Mouse (Mus musculus) kidney, embryonic 14.5 days (tissue): ENCODE measurements around the gene Kcne2. TPM values are rescaled to one million over a fixed set of nuclear protein-coding genes. Genes with fewer than 3 reads are reported as not detected.

Source experiments
- ATAC-seq: fragments of 200-750 bp; cut with Nextera tagmentation; 2 replicates; pipeline ENCODE4 v1.8.0; 2017; ENCODE audit warnings: moderate number of reproducible peaks, mild to moderate bottlenecking, moderate TSS enrichment, moderate library complexity; ENCODE audit not compliant: low FRiP score, low TSS enrichment
- H3K27ac ChIP-seq: fragments of 300-500 bp; sonication (generic); 2 replicates; pipeline ENCODE4 v1.5.1; 2014; ENCODE audit warnings: low read depth, mild to moderate bottlenecking, low read length, moderate library complexity, mixed read lengths
- H3K27me3 ChIP-seq: fragments of 300-500 bp; sonication (generic); 2 replicates; pipeline ENCODE4 v1.6.1; 2014; ENCODE audit warnings: mild to moderate bottlenecking, low read length; ENCODE audit not compliant: control insufficient read depth, insufficient read depth
- H3K36me3 ChIP-seq: fragments of 300-500 bp; sonication (generic); 2 replicates; pipeline ENCODE4 v1.6.1; 2014; ENCODE audit warnings: low read length, mixed read lengths; ENCODE audit not compliant: control insufficient read depth, insufficient read depth
- H3K4me1 ChIP-seq: fragments of 300-500 bp; sonication (generic); 2 replicates; pipeline ENCODE4 v1.6.1; 2014; ENCODE audit warnings: low read length, mixed read lengths; ENCODE audit not compliant: control insufficient read depth, insufficient read depth
- H3K4me2 ChIP-seq: fragments of 300-500 bp; sonication (generic); replicated peaks from 2 replicates; pipeline ENCODE4 v1.6.1; 2014; ENCODE audit warnings: low read depth, mild to moderate bottlenecking, low read length
- H3K4me3 ChIP-seq: fragments of 300-500 bp; sonication (generic); 2 replicates; pipeline ENCODE4 v1.5.1; 2014; ENCODE audit warnings: mild to moderate bottlenecking, low read length
- H3K9ac ChIP-seq: fragments of 300-500 bp; sonication (generic); 2 replicates; pipeline ENCODE4 v1.6.1; 2014; ENCODE audit warnings: low read depth, mild to moderate bottlenecking, low read length, moderate library complexity
- H3K9me3 ChIP-seq: fragments of 300-500 bp; sonication (generic); 2 replicates; pipeline ENCODE4 v1.6.1; 2016; ENCODE audit warnings: low read length; ENCODE audit not compliant: control insufficient read depth
- WGBS: fragments of 180-500 bp; shearing (Covaris S2); extraction: QIAGEN DNeasy Blood & Tissue Kit; methylation state at CpG from one replicate; pipeline ENCODE4 v1.1.7; 2014; 5-methylcytosine and 5-hydroxymethylcytosine counted together
- polyA plus RNA-seq: library from polyadenylated mRNA; unstranded; fragments of >200 nt; fragmentation: Nextera tagmentation; extraction: Ambion mirVana; gene quantifications from 2 replicates; pipeline ENCODE4 v1.2.1, GENCODE M21; 2014

The Kcne2 gene
- not detected in 2 replicates for polyA plus RNA-seq

- H3K4me2 ChIP-seq: no peak within 1 kb of the TSS
- no peak for ATAC-seq
- H3K36me3 ChIP-seq: no peaks in the 10 kb centered on the region
- no peaks in the 10 kb centered on the region for H3K4me1 ChIP-seq
- H3K27me3 ChIP-seq: no peaks in the 10 kb centered on the region
- no peak within 1 kb of the TSS for H3K9ac ChIP-seq
- no peaks in the 10 kb centered on the region for H3K9me3 ChIP-seq
- WGBS: 71% methylated on average over 10 of the region's 10 CpGs
- H3K27ac ChIP-seq: no peak within 1 kb of the TSS
- H3K4me3 ChIP-seq: no peak within 1 kb of the TSS
Observed at GRCm38 (mm10) chr16:92292101-92292500, at the start of gene Kcne2. TSS of gene Kcne2 (plus strand) at chr16:92292389.

- no peak overlapping the region for H3K9ac ChIP-seq
- WGBS: 36% methylated on average over 2 of the region's 2 CpGs
Observed at GRCm38 (mm10) chr16:92245909-92246308, 46.3 kb upstream of the Kcne2 start.

GRCm38 (mm10) chr16:92246974-92247373, 45.2 kb upstream of the Kcne2 start:
- Histone ChIP-seq H3K9me3 (no peaks in the 10 kb centered on the region), H3K4me1 (no peaks in the 10 kb centered on the region), H3K4me2 (no peak overlapping the region), H3K9ac (no peak overlapping the region), H3K27me3 (no peaks in the 10 kb centered on the region), H3K4me3 (no peak overlapping the region), H3K36me3 (no peaks in the 10 kb centered on the region), H3K27ac (no peak overlapping the region)
- no peak for ATAC-seq
- WGBS: 51% methylated on average over 2 of the region's 2 CpGs

More at GRCm38 (mm10) chr16:92245909-92246308, 46.3 kb upstream of the Kcne2 start:
- Histone ChIP-seq H3K9me3 (no peaks in the 10 kb centered on the region), H3K36me3 (no peaks in the 10 kb centered on the region), H3K4me2 (no peak overlapping the region), H3K27me3 (no peaks in the 10 kb centered on the region), H3K4me3 (no peak overlapping the region), H3K27ac (no peak overlapping the region), H3K4me1 (no peaks in the 10 kb centered on the region)
- no peak for ATAC-seq

- H3K9ac ChIP-seq: no peak overlapping the region
- no peak overlapping the region for H3K4me2 ChIP-seq
- no peaks in the 10 kb centered on the region for H3K27me3 ChIP-seq
- H3K9me3 ChIP-seq: no peaks in the 10 kb centered on the region
- WGBS: 82% methylated on average over 11 of the region's 11 CpGs
- no peaks in the 10 kb centered on the region for H3K4me1 ChIP-seq
- no peak overlapping the region for H3K4me3 ChIP-seq
- ATAC-seq: no peak
- H3K36me3 ChIP-seq: no peaks in the 10 kb centered on the region
- H3K27ac ChIP-seq: no peak overlapping the region
Observed at GRCm38 (mm10) chr16:92247700-92248099, 44.5 kb upstream of the Kcne2 start.

- Histone ChIP-seq H3K4me1 (no peaks in the 10 kb centered on the region), H3K9ac (no peak overlapping the region), H3K36me3 (no peaks in the 10 kb centered on the region), H3K9me3 (no peaks in the 10 kb centered on the region), H3K27me3 (no peaks in the 10 kb centered on the region), H3K4me2 (no peak overlapping the region), H3K27ac (no peak overlapping the region), H3K4me3 (no peak overlapping the region)
- WGBS: 75% methylated on average over 3 of the region's 3 CpGs
- ATAC-seq: no peak
Observed at GRCm38 (mm10) chr16:92249681-92250080, 42.5 kb upstream of the Kcne2 start.

GRCm38 (mm10) chr16:92250452-92250851, 41.7 kb upstream of the Kcne2 start:
- Histone ChIP-seq H3K9ac (no peak overlapping the region), H3K9me3 (no peaks in the 10 kb centered on the region), H3K27ac (no peak overlapping the region), H3K4me2 (no peak overlapping the region), H3K27me3 (no peaks in the 10 kb centered on the region), H3K4me3 (no peak overlapping the region), H3K4me1 (no peaks in the 10 kb centered on the region), H3K36me3 (no peaks in the 10 kb centered on the region)
- no peak for ATAC-seq
- 86% methylated on average over 5 of the region's 5 CpGs for WGBS

- WGBS: 86% methylated on average over 3 of the region's 3 CpGs
- H3K27me3 ChIP-seq: no peaks in the 10 kb centered on the region
- H3K4me1 ChIP-seq: no peaks in the 10 kb centered on the region
- no peak overlapping the region for H3K4me2 ChIP-seq
- H3K9me3 ChIP-seq: no peaks in the 10 kb centered on the region
- no peak overlapping the region for H3K4me3 ChIP-seq
- no peak overlapping the region for H3K27ac ChIP-seq
- no peak overlapping the region for H3K9ac ChIP-seq
- no peak for ATAC-seq
- H3K36me3 ChIP-seq: no peaks in the 10 kb centered on the region
Observed at GRCm38 (mm10) chr16:92254316-92254715, 37.9 kb upstream of the Kcne2 start.

GRCm38 (mm10) chr16:92267861-92268260, 24.3 kb upstream of the Kcne2 start:
- no peak overlapping the region for H3K9ac ChIP-seq
- no peak overlapping the region for H3K4me3 ChIP-seq
- no peaks in the 10 kb centered on the region for H3K4me1 ChIP-seq
- no peak overlapping the region for H3K27ac ChIP-seq
- H3K9me3 ChIP-seq: no peaks in the 10 kb centered on the region
- no peak for ATAC-seq
- H3K4me2 ChIP-seq: no peak overlapping the region
- H3K36me3 ChIP-seq: no peaks in the 10 kb centered on the region
- WGBS: 76% methylated on average over 12 of the region's 12 CpGs
- no peaks in the 10 kb centered on the region for H3K27me3 ChIP-seq

- no peaks in the 10 kb centered on the region for H3K27me3 ChIP-seq
- H3K9ac ChIP-seq: no peak overlapping the region
- H3K9me3 ChIP-seq: no peaks in the 10 kb centered on the region
- no peaks in the 10 kb centered on the region for H3K36me3 ChIP-seq
- no peak overlapping the region for H3K4me2 ChIP-seq
- WGBS: 88% methylated on average over 5 of the region's 5 CpGs
- no peak for ATAC-seq
- H3K4me1 ChIP-seq: no peaks in the 10 kb centered on the region
- H3K27ac ChIP-seq: no peak overlapping the region
- H3K4me3 ChIP-seq: no peak overlapping the region
Observed at GRCm38 (mm10) chr16:92274516-92274915, 17.7 kb upstream of the Kcne2 start.
